ENCODE assay signal across 7 mouse cellular contexts in genomic region chr12:112623742-112624141, GRCm38 (mm10). TPM values are rescaled to one million over a fixed set of nuclear protein-coding genes. Genes with fewer than 3 reads are reported as not detected.
DNase-seq lines count a peak whose midpoint lies in the region; ATAC-seq and TF ChIP-seq lines count a peak whose summit lies in the region.

No protein-coding gene starts in this region.

- TF ChIP-seq POLR2A in testis, adult 2 months (IDR thresholded peaks at IDR 0.05; ENCODE audit: control insufficient read depth, low read depth, low read length), result no peak
- TF ChIP-seq POLR2A in olfactory bulb, adult 2 months (IDR thresholded peaks at IDR 0.05; ENCODE audit: insufficient read depth, low read depth, low read length), result no peak

- no peak for TF ChIP-seq EP300 in heart, postnatal 0 days (IDR thresholded peaks at IDR 0.05; ENCODE audit: low read depth)

- no peaks in the 10 kb centered on the region for H3K9me3 ChIP-seq in heart, postnatal 0 days (replicated peaks; ENCODE audit: control insufficient read depth, low read length)
- no peaks in the 10 kb centered on the region for H3K9me3 ChIP-seq in liver, embryonic 12.5 days (replicated peaks)

- H3K36me3 ChIP-seq in testis, adult 2 months (ENCODE audit: control insufficient read depth, insufficient read depth, low read length), result no peaks in the 10 kb centered on the region
- H3K36me3 ChIP-seq in heart, postnatal 0 days (replicated peaks; ENCODE audit: control insufficient read depth, insufficient read depth, low read length), result no peaks in the 10 kb centered on the region
- no peaks in the 10 kb centered on the region for H3K36me3 ChIP-seq in liver, embryonic 12.5 days

- peaks cover 9% of the 10 kb centered on the region for H3K4me1 ChIP-seq in testis, adult 2 months (ENCODE audit: control insufficient read depth, insufficient read depth, low read length)
- peaks cover 49% of the 10 kb centered on the region for H3K4me1 ChIP-seq in heart, postnatal 0 days (ENCODE audit: control insufficient read depth, insufficient read depth)
- H3K4me1 ChIP-seq in liver, embryonic 12.5 days, result peaks cover 72% of the 10 kb centered on the region
- peaks cover 43% of the 10 kb centered on the region for H3K4me1 ChIP-seq in olfactory bulb, adult 2 months (ENCODE audit: control insufficient read depth, insufficient read depth, low read length)

- peak; percentile 25 for ATAC-seq in heart, postnatal 0 days (ENCODE audit: insufficient read depth, low read depth)
- ATAC-seq in liver, embryonic 12.5 days, result peak; percentile 67

- 0 out of 2 replicates have a peak, but pooled peaks cover 2% of the 10 kb centered on the region for H3K27me3 ChIP-seq in testis, adult 2 months (ENCODE audit: control insufficient read depth, insufficient read depth, low read length)
- H3K27me3 ChIP-seq in heart, postnatal 0 days (ENCODE audit: control insufficient read depth, insufficient read depth, low read length), result peaks cover 8% of the 10 kb centered on the region
- H3K27me3 ChIP-seq in liver, embryonic 12.5 days (replicated peaks), result peaks cover 45% of the 10 kb centered on the region

- H3K27ac ChIP-seq in testis, adult 2 months (ENCODE audit: control insufficient read depth, insufficient read depth, low read depth, low read length), result no peak overlapping the region
- H3K27ac ChIP-seq in heart, postnatal 0 days (ENCODE audit: low read depth), result peak overlapping the region; percentile 52; the same call in 1 of the 2 replicates
- H3K27ac ChIP-seq in liver, embryonic 12.5 days, result no peak overlapping the region
- no peak overlapping the region for H3K27ac ChIP-seq in olfactory bulb, adult 2 months (ENCODE audit: insufficient read depth, low read depth, low read length)

- 0 out of 2 replicates have a peak overlapping the region, but pooled peaks have one; percentile 1 for H3K9ac ChIP-seq in heart, postnatal 0 days (replicated peaks; ENCODE audit: low read depth, low read length)
- no peak overlapping the region for H3K9ac ChIP-seq in liver, embryonic 12.5 days

- no peak for DNase-seq in testis, postnatal 14 days (ENCODE audit: low spot score)
- peak; percentile 48 for DNase-seq in adrenal gland, adult 2 months
- DNase-seq in embryo, embryonic 11 days, result peak; percentile 74
- peak; percentile 72 for DNase-seq in heart, postnatal 0 days (ENCODE audit: low spot score)

- no peak overlapping the region for H3K4me3 ChIP-seq in testis, adult 2 months (ENCODE audit: control insufficient read depth, low read depth, low read length)
- no peak overlapping the region for H3K4me3 ChIP-seq in heart, postnatal 0 days (ENCODE audit: low read depth, low read length)
- no peak overlapping the region for H3K4me3 ChIP-seq in liver, embryonic 12.5 days
- no peak overlapping the region for H3K4me3 ChIP-seq in olfactory bulb, adult 2 months (ENCODE audit: insufficient read depth, low read depth, low read length)

- 17% methylated on average over 2 of the region's 2 CpGs for WGBS in heart, postnatal 0 days
- WGBS in liver, embryonic 12.5 days (ENCODE audit: insufficient replicate concordance), result 7% methylated on average over 2 of the region's 2 CpGs
- WGBS in olfactory bulb, adult 2 months, result 22% methylated on average over 2 of the region's 2 CpGs

- no peak overlapping the region for H3K4me2 ChIP-seq in heart, postnatal 0 days (ENCODE audit: low read depth, low read length)
- H3K4me2 ChIP-seq in liver, embryonic 12.5 days, result peak overlapping the region; percentile 5; the same call in 1 of the 2 replicates

- peak; percentile 86 for TF ChIP-seq CTCF in testis, adult 2 months (IDR thresholded peaks at IDR 0.05; ENCODE audit: control insufficient read depth, insufficient read depth, insufficient replicate concordance, low read depth, low read length)
- peak; percentile 91 for TF ChIP-seq CTCF in heart, postnatal 0 days (IDR thresholded peaks at IDR 0.05; ENCODE audit: low read depth)
- TF ChIP-seq CTCF in olfactory bulb, adult 2 months (IDR thresholded peaks at IDR 0.05; ENCODE audit: insufficient read depth, low read depth, low read length), result peak; percentile 78; the same call in 1 of the 2 replicates

RNA-seq across cellular contexts. Expression of gene Adssl1, which starts 3.9 kb away (rescaled TPM):
- 7.9 and 8.9 TPM in 2 replicates for polyA plus RNA-seq in testis, adult 2 months (2012; rRNA removed)
- 10 to 100 TPM; 10.7 to 39.1 TPM for total RNA-seq in adrenal gland, adult 2 months (2021)
- 10.6 and 11.0 TPM in 2 replicates for polyA plus RNA-seq in adrenal gland, adult 2 months (2012; rRNA removed)
- 86.8 and 106 TPM in 2 replicates for total RNA-seq in heart, postnatal 0 days (2014; rRNA removed; ENCODE audit: low replicate concordance)
- 159 and 176 TPM in 2 replicates for polyA plus RNA-seq in heart, postnatal 0 days (2015; fragmentation: Nextera tagmentation; extraction: Ambion mirVana)
- 5.2 and 5.6 TPM in 2 replicates for polyA plus RNA-seq in liver, embryonic 12.5 days (2016; fragmentation: Nextera tagmentation; extraction: Ambion mirVana)
- not detected in 2 replicates for polyA plus RNA-seq in olfactory bulb, adult 2 months (2012; ENCODE audit: insufficient read depth, insufficient read length, low replicate concordance, missing spikeins)

RNA-seq across cellular contexts. Expression of gene Siva1, which starts 20.7 kb away (rescaled TPM):
- polyA plus RNA-seq in testis, adult 2 months (2012; rRNA removed), result 36.0 and 41.7 TPM in 2 replicates
- total RNA-seq in adrenal gland, adult 2 months (2021), result 10 to 100 TPM; 23.6 to 53.6 TPM
- polyA plus RNA-seq in adrenal gland, adult 2 months (2012; rRNA removed), result 49.1 and 67.3 TPM in 2 replicates
- total RNA-seq in heart, postnatal 0 days (2014; rRNA removed; ENCODE audit: low replicate concordance), result 92.0 and 107 TPM in 2 replicates
- 62.2 and 71.1 TPM in 2 replicates for polyA plus RNA-seq in heart, postnatal 0 days (2015; fragmentation: Nextera tagmentation; extraction: Ambion mirVana)
- 126 and 137 TPM in 2 replicates for polyA plus RNA-seq in liver, embryonic 12.5 days (2016; fragmentation: Nextera tagmentation; extraction: Ambion mirVana)
- not detected in 2 replicates for polyA plus RNA-seq in olfactory bulb, adult 2 months (2012; ENCODE audit: insufficient read depth, insufficient read length, low replicate concordance, missing spikeins)

RNA-seq across cellular contexts. Expression of gene Inf2, which starts 35.2 kb away (rescaled TPM):
- 2.9 TPM in 2 replicates for polyA plus RNA-seq in testis, adult 2 months (2012; rRNA removed)
- total RNA-seq in adrenal gland, adult 2 months (2021), result 10 to 100 TPM; 20.7 to 40.6 TPM
- polyA plus RNA-seq in adrenal gland, adult 2 months (2012; rRNA removed), result 45.0 and 47.9 TPM in 2 replicates
- 15.1 and 17.1 TPM in 2 replicates for total RNA-seq in heart, postnatal 0 days (2014; rRNA removed; ENCODE audit: low replicate concordance)
- 1.8 and 2.7 TPM in 2 replicates for polyA plus RNA-seq in heart, postnatal 0 days (2015; fragmentation: Nextera tagmentation; extraction: Ambion mirVana)
- 2.2 and 2.7 TPM in 2 replicates for polyA plus RNA-seq in liver, embryonic 12.5 days (2016; fragmentation: Nextera tagmentation; extraction: Ambion mirVana)
- polyA plus RNA-seq in olfactory bulb, adult 2 months (2012; ENCODE audit: insufficient read depth, insufficient read length, low replicate concordance, missing spikeins), result not detected in 2 replicates

RNA-seq across cellular contexts. Expression of gene Akt1, which starts 50.9 kb away (rescaled TPM):
- 28.3 and 29.1 TPM in 2 replicates for polyA plus RNA-seq in testis, adult 2 months (2012; rRNA removed)
- total RNA-seq in adrenal gland, adult 2 months (2021), result 100 to 1,000 TPM; 267 to 369 TPM
- polyA plus RNA-seq in adrenal gland, adult 2 months (2012; rRNA removed), result 291 and 463 TPM in 2 replicates
- total RNA-seq in heart, postnatal 0 days (2014; rRNA removed; ENCODE audit: low replicate concordance), result 206 and 234 TPM in 2 replicates
- polyA plus RNA-seq in heart, postnatal 0 days (2015; fragmentation: Nextera tagmentation; extraction: Ambion mirVana), result 60.6 and 70.9 TPM in 2 replicates
- polyA plus RNA-seq in liver, embryonic 12.5 days (2016; fragmentation: Nextera tagmentation; extraction: Ambion mirVana), result 76.6 and 81.8 TPM in 2 replicates
- not detected in 2 replicates for polyA plus RNA-seq in olfactory bulb, adult 2 months (2012; ENCODE audit: insufficient read depth, insufficient read length, low replicate concordance, missing spikeins)

RNA-seq across cellular contexts. Expression of gene Zbtb42, which starts 54.9 kb away (rescaled TPM):
- 49.9 and 55.5 TPM in 2 replicates for polyA plus RNA-seq in testis, adult 2 months (2012; rRNA removed)
- 10 to 100 TPM in 1 of 2 experiments, 1 to 10 TPM in 1; 5.5 to 15.8 TPM for total RNA-seq in adrenal gland, adult 2 months (2021)
- polyA plus RNA-seq in adrenal gland, adult 2 months (2012; rRNA removed), result 25.5 and 32.6 TPM in 2 replicates
- total RNA-seq in heart, postnatal 0 days (2014; rRNA removed; ENCODE audit: low replicate concordance), result 3.2 and 18.3 TPM in 2 replicates
- 4.6 TPM in 2 replicates for polyA plus RNA-seq in heart, postnatal 0 days (2015; fragmentation: Nextera tagmentation; extraction: Ambion mirVana)
- polyA plus RNA-seq in liver, embryonic 12.5 days (2016; fragmentation: Nextera tagmentation; extraction: Ambion mirVana), result 1.0 and 1.2 TPM in 2 replicates
- not detected in 2 replicates for polyA plus RNA-seq in olfactory bulb, adult 2 months (2012; ENCODE audit: insufficient read depth, insufficient read length, low replicate concordance, missing spikeins)

Comparison
In these comparisons a context has a peak if more than half of its experiments do, and no peak if none do; other contexts are left out.
1. RNA of gene Adssl1, which starts 3.9 kb away (polyA plus RNA-seq): 159 to 176 TPM in heart, postnatal 0 days; 10.6 to 11.0 TPM in adrenal gland, adult 2 months, 7.9 to 8.9 TPM in testis, adult 2 months, 5.2 to 5.6 TPM in liver, embryonic 12.5 days and not detected in olfactory bulb, adult 2 months; every median in the first group is over 10 times any median in the second.
2. RNA of gene Siva1, which starts 20.7 kb away (polyA plus RNA-seq): 126 to 137 TPM in liver, embryonic 12.5 days, 62.2 to 71.1 TPM in heart, postnatal 0 days, 49.1 to 67.3 TPM in adrenal gland, adult 2 months and 36.0 to 41.7 TPM in testis, adult 2 months; not detected in olfactory bulb, adult 2 months; every median in the first group is over 10 times any median in the second.
3. Peak in every context shown above with its lines, with median percentiles within 50 percentile points of each other: CTCF ChIP-seq.